ENCODE assay signal across 8 mouse cellular contexts in genomic region chr2:11171754-11172501, GRCm38 (mm10). TPM values are rescaled to one million over a fixed set of nuclear protein-coding genes. Genes with fewer than 3 reads are reported as not detected.
A peak's percentile ranks its signal among the peaks of the same experiment; 100 is the strongest.
DNase-seq lines count a peak whose midpoint lies in the region; ATAC-seq lines count a peak whose summit lies in the region.

Gene Prkcq (plus strand): TSS chr2:11172108.

- no peaks in the 10 kb centered on the region; the same call in 1 of the 2 replicates for H3K27me3 ChIP-seq in intestine, embryonic 15.5 days (replicated peaks)
- H3K27me3 ChIP-seq in midbrain, embryonic 11.5 days (ENCODE audit: control insufficient read depth, insufficient read depth, low read length): peaks cover 3% of the 10 kb centered on the region; the same call in 1 of the 2 replicates

- H3K27ac ChIP-seq in intestine, embryonic 15.5 days: no peak within 1 kb of the TSS
- no peak within 1 kb of the TSS for H3K27ac ChIP-seq in midbrain, embryonic 11.5 days (ENCODE audit: low read depth, low read length)

- no peaks in the 10 kb centered on the region for H3K4me1 ChIP-seq in intestine, embryonic 15.5 days (replicated peaks)
- peaks cover 9% of the 10 kb centered on the region for H3K4me1 ChIP-seq in midbrain, embryonic 11.5 days (ENCODE audit: control insufficient read depth, insufficient read depth, low read length)

- peak; percentile 91 for ATAC-seq in intestine, embryonic 15.5 days
- ATAC-seq in midbrain, embryonic 11.5 days (ENCODE audit: low FRiP score): peak; percentile 91

- H3K4me2 ChIP-seq in intestine, embryonic 15.5 days (replicated peaks): peak within 1 kb of the TSS; percentile 95
- H3K4me2 ChIP-seq in midbrain, embryonic 11.5 days: peak within 1 kb of the TSS; percentile 80

- intact Hi-C loops in left cerebral cortex, postnatal 4 days (cut with DNase I): no loop called here

- peak within 1 kb of the TSS; percentile 50 for H3K4me3 ChIP-seq in intestine, embryonic 15.5 days (replicated peaks)
- H3K4me3 ChIP-seq in midbrain, embryonic 11.5 days (ENCODE audit: low read depth, low read length): peak within 1 kb of the TSS; percentile 42

- peak within 1 kb of the TSS; percentile 48 for H3K9ac ChIP-seq in intestine, embryonic 15.5 days
- peak within 1 kb of the TSS; percentile 51 for H3K9ac ChIP-seq in midbrain, embryonic 11.5 days (ENCODE audit: low read length)

- no peaks in the 10 kb centered on the region for H3K9me3 ChIP-seq in intestine, embryonic 15.5 days
- H3K9me3 ChIP-seq in midbrain, embryonic 11.5 days (ENCODE audit: control insufficient read depth, low read length): no peaks in the 10 kb centered on the region

- no peaks in the 10 kb centered on the region for H3K36me3 ChIP-seq in intestine, embryonic 15.5 days
- H3K36me3 ChIP-seq in midbrain, embryonic 11.5 days (ENCODE audit: control insufficient read depth, insufficient read depth, low read length): no peaks in the 10 kb centered on the region

- peak; percentile 68 for DNase-seq in adrenal gland, postnatal 10 days
- DNase-seq in embryo, embryonic 10.5 days (ENCODE audit: low spot score): peak; percentile 70
- DNase-seq in gastrocnemius, postnatal 4 days (ENCODE audit: low spot score in 2 of 2): peak; percentile 38 to 72
- DNase-seq in left cerebral cortex, postnatal 4 days: peak; percentile 76
- peak; percentile 96 for DNase-seq in midbrain, embryonic 11.5 days (ENCODE audit: low spot score, missing footprints)
- DNase-seq in skeletal muscle tissue, adult 2 months (ENCODE audit: low read depth, low spot score): peak; percentile 59
- no peak for DNase-seq in adipocyte (ENCODE audit: low spot score)

- WGBS in intestine, embryonic 15.5 days: 3% methylated on average over 51 of the region's 51 CpGs
- WGBS in midbrain, embryonic 11.5 days: 3% methylated on average over 45 of the region's 51 CpGs

RNA-seq across cellular contexts. Expression of gene Prkcq, which starts in this region (rescaled TPM):
- total RNA-seq in adrenal gland, postnatal 10 days (2021): 1 to 10 TPM; 3.5 to 9.3 TPM
- total RNA-seq in gastrocnemius, postnatal 4 days (2021): 10 to 100 TPM; 42.4 to 46.5 TPM
- polyA plus RNA-seq in intestine, embryonic 15.5 days (2015; fragmentation: Nextera tagmentation; extraction: Ambion mirVana): 1.4 and 2.0 TPM in 2 replicates
- total RNA-seq in left cerebral cortex, postnatal 4 days (2021): 1 to 10 TPM; 6.6 to 7.0 TPM
- polyA plus RNA-seq in midbrain, embryonic 11.5 days (2014; fragmentation: Nextera tagmentation; extraction: Ambion mirVana): 2.3 and 2.5 TPM in 2 replicates

Comparison
In these comparisons a context has a peak if more than half of its experiments do, and no peak if none do; other contexts are left out.
1. RNA of gene Prkcq (total RNA-seq): 42.4 to 46.5 TPM in gastrocnemius, postnatal 4 days; 3.5 to 9.3 TPM in adrenal gland, postnatal 10 days and 6.6 to 7.0 TPM in left cerebral cortex, postnatal 4 days; every median in the first group is over 4 times any median in the second.